Mouse (Mus musculus) embryonic facial prominence, embryonic 11.5 days (tissue): ENCODE data around the gene Maats1. TPM values are rescaled to one million over a fixed set of nuclear protein-coding genes. Genes with fewer than 3 reads are reported as not detected.

Experiments
- ATAC-seq: fragments of 200-750 bp; cut with Nextera tagmentation; replicated peaks from 2 replicates; pipeline ENCODE4 v1.8.0; 2017; ENCODE audit warnings: low read depth; ENCODE audit not compliant: insufficient number of reproducible peaks, low FRiP score, low TSS enrichment
- DNase-seq: peaks from one replicate; pipeline ENCODE4 v3.0.0-alpha.2; 2015; ENCODE audit warnings: low spot score
- H3K27ac ChIP-seq: fragments of 300-500 bp; sonication (generic); replicated peaks from 2 replicates; pipeline ENCODE4 v1.5.1; 2014; ENCODE audit warnings: mild to moderate bottlenecking, low read depth, low read length, control low read depth
- H3K27me3 ChIP-seq: fragments of 300-500 bp; sonication (generic); 2 replicates; pipeline ENCODE4 v1.6.1; 2014; ENCODE audit warnings: mild to moderate bottlenecking, low read length, moderate library complexity, mixed read lengths; ENCODE audit not compliant: control insufficient read depth, insufficient read depth
- H3K36me3 ChIP-seq: fragments of 300-500 bp; sonication (generic); replicated peaks from 2 replicates; pipeline ENCODE4 v1.6.1; 2014; ENCODE audit warnings: low read depth, mild to moderate bottlenecking, low read length, moderate library complexity, mixed read lengths; ENCODE audit not compliant: control insufficient read depth, insufficient read depth
- H3K4me1 ChIP-seq: fragments of 300-500 bp; sonication (generic); 2 replicates; pipeline ENCODE4 v1.6.1; 2014; ENCODE audit warnings: low read length, mixed read lengths; ENCODE audit not compliant: control insufficient read depth, insufficient read depth
- H3K4me2 ChIP-seq: fragments of 300-500 bp; sonication (generic); 2 replicates; pipeline ENCODE4 v1.6.1; 2014; ENCODE audit warnings: low read depth, mild to moderate bottlenecking, control low read depth, low read length, moderate library complexity
- H3K4me3 ChIP-seq: fragments of 300-500 bp; sonication (generic); 2 replicates; pipeline ENCODE4 v1.5.1; 2014; ENCODE audit warnings: low read depth, low read length, control low read depth
- H3K9ac ChIP-seq: fragments of 300-500 bp; sonication (generic); replicated peaks from 2 replicates; pipeline ENCODE4 v1.6.1; 2014; ENCODE audit warnings: mild to moderate bottlenecking, control low read depth, low read length
- H3K9me3 ChIP-seq: fragments of 300-500 bp; sonication (generic); replicated peaks from 2 replicates; pipeline ENCODE4 v1.6.1; 2016; ENCODE audit warnings: mild to moderate bottlenecking, low read length, inconsistent platforms, mixed read lengths; ENCODE audit not compliant: control insufficient read depth
- WGBS: fragments of 180-500 bp; shearing (Covaris S2); extraction: QIAGEN DNeasy Blood & Tissue Kit; methylation state at CpG from one replicate; pipeline ENCODE4 v1.1.7; 2014; 5-methylcytosine and 5-hydroxymethylcytosine counted together
- polyA plus RNA-seq: library from polyadenylated mRNA; unstranded; fragments of >200 nt; fragmentation: Nextera tagmentation; extraction: Ambion mirVana; gene quantifications from 2 replicates; pipeline ENCODE4 v1.2.1, GENCODE M21; 2014

The Maats1 gene
- polyA plus RNA-seq, result 0.13 and 0.14 TPM in 2 replicates

DNA sequence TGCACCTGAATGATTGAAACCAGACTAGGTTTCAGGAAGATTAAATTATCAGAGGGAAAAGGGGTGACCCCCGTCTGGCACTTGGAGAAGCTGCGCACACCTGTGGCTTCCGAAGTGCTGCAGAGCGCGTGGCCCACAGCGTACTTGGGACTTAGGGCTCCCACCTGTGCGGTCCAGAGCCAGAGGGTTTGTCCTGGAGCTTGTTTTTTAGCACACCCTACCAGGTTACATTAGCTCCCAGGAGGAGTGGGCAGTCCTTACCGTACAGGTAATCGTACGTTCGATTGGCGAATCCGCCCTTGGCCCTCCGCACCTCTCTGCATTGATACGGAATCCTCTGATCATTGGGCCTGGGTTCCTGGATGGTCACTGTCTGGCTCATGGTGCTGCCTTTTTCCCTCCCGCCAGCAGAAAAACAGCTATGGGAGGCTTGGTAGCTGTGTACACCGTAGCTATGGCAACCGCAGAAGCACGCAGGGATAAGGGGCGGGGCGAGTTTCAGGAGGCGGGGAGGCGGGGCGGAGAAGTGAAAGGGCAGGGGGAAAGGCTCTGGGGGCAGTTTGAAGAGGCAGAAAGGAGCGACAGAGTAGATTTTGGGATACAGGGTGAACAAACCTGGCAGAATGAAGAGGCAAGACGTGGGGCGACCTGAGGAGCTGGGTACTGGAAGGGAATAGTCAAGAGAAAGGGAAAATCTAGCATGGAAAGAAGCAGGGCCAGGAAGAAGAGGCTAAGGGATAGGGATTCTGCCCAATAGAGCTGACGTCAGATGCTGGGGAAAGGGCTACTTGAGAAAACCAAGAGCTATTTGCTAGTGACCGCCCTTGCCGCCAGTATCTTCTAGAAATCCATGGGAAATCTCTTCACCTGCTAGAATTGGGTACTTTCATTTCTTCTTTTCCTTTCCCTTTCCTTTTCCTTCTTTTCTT, at the start of gene Maats1:
Gene Maats1 (minus strand): TSS at position 748 of the 929 bp plus-strand sequence.
- Histone ChIP-seq H3K4me3 (peak within 1 kb of the TSS; percentile 15), H3K27me3 (no peaks in the 10 kb centered on the region), H3K36me3 (no peaks in the 10 kb centered on the region), H3K4me1 (no peaks in the 10 kb centered on the region), H3K27ac (no peak within 1 kb of the TSS), H3K9me3 (no peaks in the 10 kb centered on the region), H3K9ac (peak within 1 kb of the TSS; percentile 4), H3K4me2 (peak within 1 kb of the TSS; percentile 54)
- 10% methylated on average over 30 of the region's 30 CpGs for WGBS
- DNase-seq, result peak; percentile 92
- ATAC-seq, result peak; percentile 90

DNA sequence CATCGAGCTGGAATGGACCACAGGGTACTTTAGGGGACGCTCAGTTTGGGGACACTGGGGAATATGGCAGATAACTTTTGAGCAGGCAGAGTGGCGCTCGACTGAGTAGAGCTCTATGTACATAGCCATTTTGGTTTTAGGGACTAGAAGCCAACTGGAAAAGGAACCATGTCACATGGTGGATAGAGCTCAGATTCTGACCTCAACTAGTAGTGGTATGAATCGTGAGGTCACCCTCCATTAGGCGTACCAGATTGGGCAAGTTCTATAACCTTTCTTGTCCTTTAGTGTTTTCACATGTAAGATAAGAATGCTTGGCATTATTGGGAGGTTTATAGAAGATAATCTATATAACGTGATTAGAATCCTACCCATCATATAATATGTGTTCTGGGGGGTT, 48.4 kb upstream of the Maats1 start:
- no peak overlapping the region for H3K4me3 ChIP-seq
- H3K27me3 ChIP-seq, result no peaks in the 10 kb centered on the region
- DNase-seq, result no peak
- H3K27ac ChIP-seq, result no peak overlapping the region
- whole genome bisulfite sequencing, result 83% methylated on average over 7 of the region's 7 CpGs
- no peak overlapping the region for H3K4me2 ChIP-seq
- no peaks in the 10 kb centered on the region for H3K9me3 ChIP-seq
- H3K4me1 ChIP-seq, result no peaks in the 10 kb centered on the region
- no peak overlapping the region for H3K9ac ChIP-seq
- no peaks in the 10 kb centered on the region for H3K36me3 ChIP-seq
- no peak for ATAC-seq

DNA sequence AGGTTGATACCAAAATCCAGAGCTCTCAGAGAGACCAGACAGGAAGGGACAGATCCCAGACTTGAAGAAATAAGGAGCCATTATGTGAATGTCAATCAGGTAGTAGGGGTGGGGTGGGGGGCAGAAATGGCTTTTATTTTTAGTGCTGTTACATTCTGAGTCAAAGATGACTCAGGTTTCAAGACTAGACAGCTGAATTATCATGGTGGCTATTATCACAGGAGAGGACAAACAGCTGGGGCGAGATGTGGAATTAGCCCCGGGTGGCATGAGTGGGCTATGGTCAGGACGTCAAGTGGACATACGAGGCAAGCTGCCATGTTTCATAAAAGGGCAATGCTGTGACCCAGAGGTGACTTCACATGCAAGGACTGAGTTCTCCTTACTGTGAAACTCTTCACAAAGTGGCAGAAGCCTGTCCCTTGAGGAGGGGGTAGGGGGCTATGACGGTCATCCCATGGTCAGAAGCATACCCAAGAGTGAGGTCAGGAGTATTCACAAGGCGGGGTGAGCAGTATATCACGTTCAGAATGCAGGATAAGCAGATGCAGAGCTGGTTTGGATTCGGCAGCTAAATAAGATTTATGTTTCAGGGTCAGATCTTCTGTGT, 47.4 kb upstream of the Maats1 start:
- ATAC-seq, result no peak

DNA sequence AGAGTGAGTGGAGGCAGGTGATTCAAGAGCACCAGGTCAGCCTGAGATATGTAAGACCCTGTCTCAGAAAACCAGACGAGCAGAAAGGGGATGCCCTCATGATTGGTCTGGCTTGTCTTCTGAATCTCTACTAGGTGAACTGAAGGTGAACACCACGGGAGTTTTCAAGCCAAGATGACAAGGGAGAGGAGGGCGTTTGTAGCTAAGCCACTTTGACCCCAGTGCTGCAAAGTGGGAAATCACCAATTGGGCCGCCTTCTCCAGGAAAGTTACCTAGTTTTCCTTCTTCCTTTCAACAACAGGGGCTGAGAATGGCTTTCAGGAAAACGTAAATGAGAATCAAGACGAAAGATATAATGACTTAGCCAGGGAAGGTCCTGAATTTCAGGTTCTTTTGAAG, 46.8 kb upstream of the Maats1 start:
- ATAC-seq (no peak), DNase-seq (no peak)
- H3K4me1 ChIP-seq, result no peaks in the 10 kb centered on the region
- H3K27ac ChIP-seq, result no peak overlapping the region
- no peaks in the 10 kb centered on the region for H3K36me3 ChIP-seq
- H3K4me3 ChIP-seq, result no peak overlapping the region
- no peaks in the 10 kb centered on the region for H3K27me3 ChIP-seq
- 76% methylated on average over 6 of the region's 6 CpGs for WGBS
- no peak overlapping the region for H3K4me2 ChIP-seq
- H3K9me3 ChIP-seq, result no peaks in the 10 kb centered on the region
- H3K9ac ChIP-seq, result no peak overlapping the region

More for the DNA sequence above, 47.4 kb upstream of the Maats1 start:
- H3K27ac ChIP-seq, result no peak overlapping the region
- H3K36me3 ChIP-seq, result no peaks in the 10 kb centered on the region
- no peaks in the 10 kb centered on the region for H3K4me1 ChIP-seq
- H3K4me3 ChIP-seq, result no peak overlapping the region
- no peaks in the 10 kb centered on the region for H3K27me3 ChIP-seq
- no peak for DNase-seq
- 83% methylated on average over 8 of the region's 8 CpGs for WGBS
- H3K9ac ChIP-seq, result no peak overlapping the region
- no peaks in the 10 kb centered on the region for H3K9me3 ChIP-seq
- H3K4me2 ChIP-seq, result no peak overlapping the region

DNA sequence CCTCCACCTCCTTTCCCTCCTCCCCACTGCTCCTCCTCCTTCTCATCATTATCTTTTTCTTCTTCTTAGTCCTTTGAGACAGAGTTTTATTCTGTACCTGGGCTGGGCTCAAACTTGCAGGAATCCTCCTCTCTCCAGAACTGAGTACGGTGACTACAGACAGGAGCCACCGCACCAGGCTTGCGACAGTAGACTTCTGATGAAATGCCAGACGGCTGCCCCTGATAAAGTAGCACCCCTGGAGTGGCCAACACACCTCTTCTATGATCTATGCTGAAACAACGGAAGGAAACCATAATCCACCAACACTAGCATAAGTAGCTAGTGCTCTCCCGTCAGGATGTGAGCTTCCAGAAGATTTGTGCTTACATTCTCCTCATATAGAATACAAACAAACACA, 45.4 kb upstream of the Maats1 start:
- H3K9me3 ChIP-seq, result no peaks in the 10 kb centered on the region
- no peak for DNase-seq
- H3K4me1 ChIP-seq, result no peaks in the 10 kb centered on the region
- H3K9ac ChIP-seq, result no peak overlapping the region
- H3K4me3 ChIP-seq, result no peak overlapping the region
- H3K27me3 ChIP-seq, result no peaks in the 10 kb centered on the region
- 89% methylated on average over 6 of the region's 6 CpGs for WGBS
- H3K27ac ChIP-seq, result no peak overlapping the region
- H3K4me2 ChIP-seq, result no peak overlapping the region
- ATAC-seq, result no peak
- H3K36me3 ChIP-seq, result no peaks in the 10 kb centered on the region

DNA sequence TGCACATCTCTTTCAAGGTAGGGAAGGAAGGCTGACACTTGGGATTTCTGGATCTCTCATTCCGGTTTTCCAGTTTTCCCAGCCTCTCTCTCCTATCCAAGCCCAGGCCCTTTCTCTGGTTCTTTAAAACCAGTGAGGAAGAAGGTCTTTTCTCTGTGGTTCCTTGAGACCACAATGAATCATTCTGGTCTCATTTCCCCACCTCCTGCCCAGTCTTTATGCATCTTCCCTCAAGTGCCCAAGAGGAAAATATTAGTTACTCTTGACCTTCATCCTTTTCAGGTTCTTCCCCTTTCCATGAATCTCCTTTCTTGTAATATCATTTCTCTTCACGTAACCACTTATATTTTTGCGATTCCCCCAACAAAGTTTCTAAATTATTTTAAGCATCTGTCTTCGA, 43.8 kb upstream of the Maats1 start:
- Histone ChIP-seq H3K27me3 (no peaks in the 10 kb centered on the region), H3K4me2 (no peak overlapping the region), H3K9me3 (no peaks in the 10 kb centered on the region), H3K36me3 (no peaks in the 10 kb centered on the region), H3K27ac (no peak overlapping the region), H3K9ac (no peak overlapping the region), H3K4me1 (no peaks in the 10 kb centered on the region), H3K4me3 (no peak overlapping the region)
- ATAC-seq, result no peak
- 90% methylated on average over 4 of the region's 4 CpGs for WGBS
- DNase-seq, result no peak

DNA sequence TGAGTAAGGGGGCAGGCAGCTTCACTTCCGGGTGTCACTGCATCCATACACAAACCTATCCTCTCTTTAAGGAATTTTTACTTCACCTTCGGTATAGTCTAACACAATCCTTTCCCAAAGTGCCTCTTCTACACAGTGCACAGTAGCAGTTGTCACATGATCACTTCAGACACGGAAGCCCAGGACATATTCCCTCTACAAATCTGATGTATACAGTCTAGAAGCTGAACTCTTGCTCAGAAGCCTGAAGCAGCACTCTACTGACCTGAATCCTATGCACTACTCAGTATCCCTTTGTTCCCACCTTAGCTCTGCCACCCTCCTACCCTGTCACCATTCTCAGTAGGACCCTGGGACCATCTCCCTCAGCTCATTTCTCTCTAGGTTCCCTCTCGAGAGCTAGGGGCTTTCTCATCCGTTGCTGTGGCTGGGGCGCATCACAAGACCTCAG, 43.3 kb upstream of the Maats1 start:
- 86% methylated on average over 6 of the region's 6 CpGs for WGBS
- Histone ChIP-seq H3K4me2 (no peak overlapping the region), H3K9ac (no peak overlapping the region), H3K27ac (no peak overlapping the region), H3K36me3 (no peaks in the 10 kb centered on the region), H3K9me3 (no peaks in the 10 kb centered on the region), H3K27me3 (no peaks in the 10 kb centered on the region), H3K4me1 (no peaks in the 10 kb centered on the region), H3K4me3 (no peak overlapping the region)
- DNase-seq (no peak), ATAC-seq (no peak)

GRCm38 (mm10) chr16:38383683-38384082, 41.7 kb upstream of the Maats1 start:
- no peaks in the 10 kb centered on the region for H3K36me3 ChIP-seq
- no peak overlapping the region for H3K9ac ChIP-seq
- H3K4me3 ChIP-seq, result no peak overlapping the region
- H3K27ac ChIP-seq, result no peak overlapping the region
- no peaks in the 10 kb centered on the region for H3K27me3 ChIP-seq
- H3K4me1 ChIP-seq, result no peaks in the 10 kb centered on the region
- no peak for DNase-seq
- ATAC-seq, result no peak
- H3K9me3 ChIP-seq, result no peaks in the 10 kb centered on the region
- 81% methylated on average over 2 of the region's 2 CpGs for WGBS
- no peak overlapping the region for H3K4me2 ChIP-seq
